8 mouse cellular contexts compared by ENCODE assay signal in the genomic region with DNA sequence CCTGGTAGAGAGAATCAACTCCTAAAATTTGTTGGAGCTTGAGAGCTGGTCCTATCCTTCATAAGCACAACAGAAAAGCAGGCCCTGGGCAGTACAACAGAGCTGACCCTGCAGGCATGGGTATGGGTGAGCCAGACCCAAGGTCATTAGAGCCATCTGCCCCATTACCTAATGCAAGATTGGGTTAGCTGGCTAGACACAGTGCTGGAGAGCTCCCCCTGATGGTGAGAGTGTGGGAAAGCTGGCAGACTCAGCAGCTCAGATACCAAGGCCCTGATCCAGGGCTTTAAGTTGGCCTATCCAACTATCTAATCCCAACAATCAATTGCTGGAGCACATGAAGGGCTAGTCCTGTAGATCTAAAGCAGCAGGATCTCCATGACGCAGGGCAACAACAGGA. TPM values are rescaled to one million over a fixed set of nuclear protein-coding genes. Genes with fewer than 3 reads are reported as not detected.
A peak's percentile ranks its signal among the peaks of the same experiment; 100 is the strongest.
DNase-seq lines count a peak whose midpoint lies in the region; ATAC-seq lines count a peak whose summit lies in the region.

No protein-coding gene starts in this region.

- H3K4me3 ChIP-seq in limb, embryonic 11.5 days (ENCODE audit: low read depth, low read length), result no peak overlapping the region
- no peak overlapping the region for H3K4me3 ChIP-seq in limb, embryonic 10.5 days
- no peak overlapping the region for H3K4me3 ChIP-seq in liver, embryonic 12.5 days

- H3K4me1 ChIP-seq in limb, embryonic 11.5 days (ENCODE audit: control insufficient read depth, insufficient read depth, low read length), result peaks cover 3% of the 10 kb centered on the region; the same call in 1 of the 2 replicates
- peaks cover 9% of the 10 kb centered on the region for H3K4me1 ChIP-seq in limb, embryonic 10.5 days
- H3K4me1 ChIP-seq in liver, embryonic 12.5 days, result peaks cover 30% of the 10 kb centered on the region

- 87% methylated on average over 1 of the region's 1 CpGs for WGBS in limb, embryonic 11.5 days
- WGBS in limb, embryonic 10.5 days, result 87% methylated on average over 1 of the region's 1 CpGs
- 49% methylated on average over 1 of the region's 1 CpGs for whole genome bisulfite sequencing in liver, embryonic 12.5 days (ENCODE audit: insufficient replicate concordance)

- ATAC-seq in limb, embryonic 11.5 days (ENCODE audit: insufficient number of reproducible peaks, low FRiP score, low TSS enrichment, low read depth), result no peak
- peak; percentile 27; the same call in 1 of the 2 replicates for ATAC-seq in liver, embryonic 12.5 days

- no peak overlapping the region for H3K9ac ChIP-seq in limb, embryonic 11.5 days (ENCODE audit: low read length)
- no peak overlapping the region for H3K9ac ChIP-seq in liver, embryonic 12.5 days

- peak; percentile 40 for DNase-seq in limb, embryonic 11.5 days (ENCODE audit: low spot score)
- no peak for DNase-seq in limb, embryonic 10.5 days (ENCODE audit: low spot score)
- peak; percentile 71 for DNase-seq in NIH3T3 (ENCODE audit: low read depth)
- peak; percentile 62 to 66 for DNase-seq in cerebellum, adult 18-20 months
- peak; percentile 38 to 47 for DNase-seq in gastrocnemius, postnatal 36 days
- peak; percentile 54 for DNase-seq in retina, postnatal 7 days (ENCODE audit: low read depth, low spot score)
- DNase-seq in left cerebral cortex, adult 11 months (ENCODE audit: low spot score), result no peak

- no peak overlapping the region for H3K27ac ChIP-seq in limb, embryonic 11.5 days (replicated peaks; ENCODE audit: low read depth, low read length)
- no peak overlapping the region for H3K27ac ChIP-seq in limb, embryonic 10.5 days
- H3K27ac ChIP-seq in liver, embryonic 12.5 days, result 0 out of 2 replicates have a peak overlapping the region, but pooled peaks have one; percentile 22

- H3K36me3 ChIP-seq in limb, embryonic 11.5 days (ENCODE audit: control insufficient read depth, insufficient read depth, low read length), result peaks cover 25% of the 10 kb centered on the region
- H3K36me3 ChIP-seq in limb, embryonic 10.5 days, result peaks cover 84% of the 10 kb centered on the region
- peaks cover 80% of the 10 kb centered on the region for H3K36me3 ChIP-seq in liver, embryonic 12.5 days

- no peak overlapping the region for H3K4me2 ChIP-seq in limb, embryonic 11.5 days (ENCODE audit: low read depth, severe bottlenecking)
- H3K4me2 ChIP-seq in liver, embryonic 12.5 days, result 0 out of 2 replicates have a peak overlapping the region, but pooled peaks have one; percentile 1

- H3K9me3 ChIP-seq in limb, embryonic 11.5 days (ENCODE audit: control insufficient read depth, low read length), result no peaks in the 10 kb centered on the region
- H3K9me3 ChIP-seq in limb, embryonic 10.5 days (replicated peaks), result no peaks in the 10 kb centered on the region
- H3K9me3 ChIP-seq in liver, embryonic 12.5 days (replicated peaks), result no peaks in the 10 kb centered on the region

- intact Hi-C loops in gastrocnemius, postnatal 36 days (cut with DNase I), result loop anchor here (2.0 kb wide), 1 partner anchor 22 kb away; a partner anchor contains a TSS

- no peaks in the 10 kb centered on the region for H3K27me3 ChIP-seq in limb, embryonic 11.5 days (ENCODE audit: control insufficient read depth, insufficient read depth, low read length)
- no peaks in the 10 kb centered on the region for H3K27me3 ChIP-seq in limb, embryonic 10.5 days (ENCODE audit: low read depth, poor library complexity, severe bottlenecking)
- no peaks in the 10 kb centered on the region for H3K27me3 ChIP-seq in liver, embryonic 12.5 days (replicated peaks)

RNA-seq across cellular contexts. Expression of a gene that starts 4.5 kb away (rescaled TPM):
- polyA plus RNA-seq in limb, embryonic 11.5 days (2014; fragmentation: Nextera tagmentation; extraction: Ambion mirVana), result 18.1 and 18.9 TPM in 2 replicates
- 20.4 and 25.0 TPM in 2 replicates for polyA plus RNA-seq in limb, embryonic 10.5 days (2016; fragmentation: Nextera tagmentation; extraction: Ambion mirVana)
- 10 to 100 TPM; 54.1 to 54.7 TPM for total RNA-seq in gastrocnemius, postnatal 36 days (2021)
- polyA plus RNA-seq in liver, embryonic 12.5 days (2016; fragmentation: Nextera tagmentation; extraction: Ambion mirVana), result 13.0 and 14.4 TPM in 2 replicates

RNA-seq across cellular contexts. Expression of a gene that starts 5.1 kb away (rescaled TPM):
- polyA plus RNA-seq in limb, embryonic 11.5 days (2014; fragmentation: Nextera tagmentation; extraction: Ambion mirVana), result 272 and 354 TPM in 2 replicates
- polyA plus RNA-seq in limb, embryonic 10.5 days (2016; fragmentation: Nextera tagmentation; extraction: Ambion mirVana), result 440 and 446 TPM in 2 replicates
- 100 to 1,000 TPM in 1 of 2 experiments, 10 to 100 TPM in 1; 97.6 to 126 TPM for total RNA-seq in gastrocnemius, postnatal 36 days (2021)
- 214 and 218 TPM in 2 replicates for polyA plus RNA-seq in liver, embryonic 12.5 days (2016; fragmentation: Nextera tagmentation; extraction: Ambion mirVana)

RNA-seq across cellular contexts. Expression of a gene that starts 22.8 kb away (rescaled TPM):
- 58.6 and 61.5 TPM in 2 replicates for polyA plus RNA-seq in limb, embryonic 11.5 days (2014; fragmentation: Nextera tagmentation; extraction: Ambion mirVana)
- polyA plus RNA-seq in limb, embryonic 10.5 days (2016; fragmentation: Nextera tagmentation; extraction: Ambion mirVana), result 69.6 and 74.0 TPM in 2 replicates
- 10 to 100 TPM in 1 of 2 experiments, 1 to 10 TPM in 1; 8.1 to 11.6 TPM for total RNA-seq in gastrocnemius, postnatal 36 days (2021)
- 39.9 and 42.0 TPM in 2 replicates for polyA plus RNA-seq in liver, embryonic 12.5 days (2016; fragmentation: Nextera tagmentation; extraction: Ambion mirVana)

RNA-seq across cellular contexts. Expression of a gene that starts 46.3 kb away (rescaled TPM):
- 18.7 TPM in 2 replicates for polyA plus RNA-seq in limb, embryonic 11.5 days (2014; fragmentation: Nextera tagmentation; extraction: Ambion mirVana)
- 21.1 and 24.1 TPM in 2 replicates for polyA plus RNA-seq in limb, embryonic 10.5 days (2016; fragmentation: Nextera tagmentation; extraction: Ambion mirVana)
- 10 to 100 TPM; 12.0 to 12.2 TPM for total RNA-seq in gastrocnemius, postnatal 36 days (2021)
- 19.1 and 20.0 TPM in 2 replicates for polyA plus RNA-seq in liver, embryonic 12.5 days (2016; fragmentation: Nextera tagmentation; extraction: Ambion mirVana)

Comparison
In these comparisons a context has a peak if more than half of its experiments do, and no peak if none do; other contexts are left out.
1. DNase-seq: peak in limb, embryonic 11.5 days (single experiment), NIH3T3 (single experiment), cerebellum, adult 18-20 months (2 of 2), gastrocnemius, postnatal 36 days (2 of 2) and retina, postnatal 7 days (single experiment); none in limb, embryonic 10.5 days (single experiment) and left cerebral cortex, adult 11 months (single experiment).